Mouse (Mus musculus): ENCODE measurements around the gene Zfp819. TPM values are rescaled to one million over a fixed set of nuclear protein-coding genes. Genes with fewer than 3 reads are reported as not detected.

The Zfp819 gene
- polyA plus RNA-seq (2014; fragmentation: Nextera tagmentation; extraction: Ambion mirVana), result 0.25 and 0.64 TPM in 2 replicates

DNA sequence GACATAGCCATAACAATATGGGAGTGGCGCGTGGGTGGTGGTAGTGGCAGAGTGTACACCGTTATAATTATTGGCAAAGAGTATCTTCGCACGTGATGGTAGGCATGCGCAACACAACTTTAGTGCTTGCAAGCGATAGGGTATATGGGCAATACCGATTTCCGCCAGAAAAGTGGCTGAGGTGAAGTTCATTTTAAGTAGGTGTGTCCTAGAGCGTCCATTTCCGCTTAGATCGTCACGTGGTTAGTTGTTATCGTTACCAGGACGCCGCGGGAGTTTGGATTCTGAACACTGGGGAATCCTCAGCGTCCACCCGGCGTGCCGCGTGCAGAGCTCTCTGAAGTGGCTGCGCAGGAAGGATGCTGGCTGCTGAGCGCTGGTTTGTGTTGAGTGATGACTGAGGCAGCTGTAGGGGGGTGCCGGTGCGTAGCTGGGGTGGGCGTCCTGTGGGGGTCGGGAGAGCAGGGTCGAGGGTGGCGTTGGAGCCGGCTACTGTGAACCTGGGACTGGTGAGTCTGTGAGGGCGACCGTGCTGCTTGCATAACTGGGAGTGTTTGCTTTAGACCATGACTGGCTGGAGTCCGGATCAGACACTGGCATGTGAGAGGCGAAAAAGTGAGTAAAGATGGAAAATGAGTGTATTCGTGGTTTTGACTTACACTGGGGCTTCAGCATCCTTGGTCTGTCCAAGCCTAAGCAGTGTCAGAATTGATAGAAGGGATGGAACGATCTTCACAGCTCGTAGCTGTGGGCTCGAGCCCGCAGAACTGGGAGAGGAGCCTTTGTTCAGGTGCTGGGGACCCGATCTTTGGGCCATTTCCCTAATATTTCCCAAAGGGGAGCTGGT, at the start of gene Zfp819:
TSS of gene Zfp819 (plus strand) at position 274 of the 847 bp plus-strand sequence.
- H3K4me1 ChIP-seq (ENCODE audit: control insufficient read depth, insufficient read depth, low read length), result no peaks in the 10 kb centered on the region
- 19% methylated on average over 41 of the region's 41 CpGs for WGBS
- peak; percentile 77 for ATAC-seq (ENCODE audit: insufficient read depth, low FRiP score, low TSS enrichment)
- H3K4me3 ChIP-seq (ENCODE audit: low read depth, low read length), result peak within 1 kb of the TSS; percentile 37
- peak within 1 kb of the TSS; percentile 70 for H3K4me2 ChIP-seq (ENCODE audit: low read depth)
- DNase-seq (ENCODE audit: low spot score), result peak; percentile 80
- peak within 1 kb of the TSS; percentile 49 for H3K9ac ChIP-seq (ENCODE audit: low read length)
- H3K27me3 ChIP-seq (ENCODE audit: control insufficient read depth, insufficient read depth, low read length), result no peaks in the 10 kb centered on the region
- H3K36me3 ChIP-seq (ENCODE audit: control insufficient read depth, insufficient read depth, low read length), result no peaks in the 10 kb centered on the region
- H3K27ac ChIP-seq (ENCODE audit: low read depth, low read length), result no peak within 1 kb of the TSS
- H3K9me3 ChIP-seq (ENCODE audit: control insufficient read depth, low read length), result no peaks in the 10 kb centered on the region

DNA sequence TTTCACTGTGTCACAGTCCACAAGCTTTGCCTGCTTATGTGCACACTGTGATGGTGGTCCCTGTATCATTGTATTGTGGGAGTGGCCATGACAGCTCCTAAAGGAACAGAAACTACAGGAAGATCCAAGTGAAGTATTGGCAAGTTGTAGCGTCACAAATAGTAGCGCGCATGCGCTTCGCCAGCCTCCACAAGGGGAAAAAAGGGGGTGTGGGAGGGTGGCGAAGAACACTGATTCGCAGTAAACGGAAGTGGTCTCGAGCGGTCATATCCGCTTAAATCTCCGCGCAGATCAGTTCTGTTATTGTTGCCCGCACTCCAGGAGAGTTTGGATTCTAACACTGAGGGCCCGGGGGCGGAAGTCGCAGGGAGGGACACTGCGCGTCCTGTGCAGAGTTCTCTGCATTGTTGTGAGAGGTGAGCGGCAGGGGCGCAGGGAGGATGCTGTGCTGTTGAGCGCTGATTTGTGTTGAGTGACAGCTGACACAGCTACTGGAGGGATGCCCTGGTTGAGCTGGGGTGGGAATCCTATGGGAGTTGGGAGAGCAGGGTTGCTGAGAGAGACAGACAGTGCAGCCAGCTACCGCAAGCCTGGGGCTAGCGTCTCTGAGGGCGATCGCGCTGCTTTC, 44.8 kb upstream of the Zfp819 start, which contains the start of gene Zfp658:
TSS of gene Zfp658 (plus strand) at position 251 of the 628 bp plus-strand sequence.
- under 1% methylated on average over 27 of the region's 27 CpGs for WGBS
- ATAC-seq (ENCODE audit: insufficient read depth, low FRiP score, low TSS enrichment) (peak; percentile 89), DNase-seq (ENCODE audit: low spot score) (peak; percentile 92)
- peak within 1 kb of the TSS; percentile 61 for H3K4me3 ChIP-seq (ENCODE audit: low read depth, low read length)
- no peaks in the 10 kb centered on the region for H3K27me3 ChIP-seq (ENCODE audit: control insufficient read depth, insufficient read depth, low read length)
- H3K4me2 ChIP-seq (ENCODE audit: low read depth), result peak within 1 kb of the TSS; percentile 53
- peak within 1 kb of the TSS; percentile 69 for H3K27ac ChIP-seq (ENCODE audit: low read depth, low read length)
- no peaks in the 10 kb centered on the region for H3K36me3 ChIP-seq (ENCODE audit: control insufficient read depth, insufficient read depth, low read length)
- H3K4me1 ChIP-seq (ENCODE audit: control insufficient read depth, insufficient read depth, low read length), result peaks cover 5% of the 10 kb centered on the region; the same call in 1 of the 2 replicates
- H3K9ac ChIP-seq (ENCODE audit: low read length), result peak within 1 kb of the TSS; percentile 68
- no peaks in the 10 kb centered on the region for H3K9me3 ChIP-seq (ENCODE audit: control insufficient read depth, low read length)

DNA sequence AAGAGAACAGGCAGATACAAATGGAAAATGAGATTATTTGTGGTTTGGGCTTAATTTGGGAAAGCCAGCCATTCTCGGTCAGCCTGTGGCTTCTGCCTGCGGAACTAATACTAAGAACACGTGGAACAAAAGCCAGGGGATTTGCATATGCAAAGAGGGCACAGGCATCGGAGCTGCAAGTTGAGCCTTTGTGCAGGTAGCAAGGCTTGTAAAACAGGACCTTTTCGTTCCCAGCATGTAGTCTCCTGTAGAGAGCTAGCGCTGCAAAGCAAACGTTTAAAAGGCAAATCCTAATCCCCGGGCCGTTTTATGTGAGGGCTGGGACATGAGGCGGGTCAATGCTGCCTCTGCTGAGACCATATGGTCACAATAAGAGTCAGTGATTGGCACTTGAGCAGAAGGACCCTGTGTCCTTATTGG, 44.3 kb upstream of the Zfp819 start:
- WGBS, result 0% methylated on average over 10 of the region's 10 CpGs
- Histone ChIP-seq H3K36me3 (ENCODE audit: control insufficient read depth, insufficient read depth, low read length) (peaks cover 2% of the 10 kb centered on the region; the same call in 1 of the 2 replicates), H3K9ac (ENCODE audit: low read length) (peak overlapping the region; percentile 68), H3K4me3 (ENCODE audit: low read depth, low read length) (peak overlapping the region; percentile 61), H3K27ac (ENCODE audit: low read depth, low read length) (no peak overlapping the region), H3K4me1 (ENCODE audit: control insufficient read depth, insufficient read depth, low read length) (peaks cover 5% of the 10 kb centered on the region; the same call in 1 of the 2 replicates), H3K9me3 (ENCODE audit: control insufficient read depth, low read length) (no peaks in the 10 kb centered on the region), H3K27me3 (ENCODE audit: control insufficient read depth, insufficient read depth, low read length) (no peaks in the 10 kb centered on the region), H3K4me2 (ENCODE audit: low read depth) (peak overlapping the region; percentile 53)
- ATAC-seq (ENCODE audit: insufficient read depth, low FRiP score, low TSS enrichment) (peak; percentile 56), DNase-seq (ENCODE audit: low spot score) (peak; percentile 49)

DNA sequence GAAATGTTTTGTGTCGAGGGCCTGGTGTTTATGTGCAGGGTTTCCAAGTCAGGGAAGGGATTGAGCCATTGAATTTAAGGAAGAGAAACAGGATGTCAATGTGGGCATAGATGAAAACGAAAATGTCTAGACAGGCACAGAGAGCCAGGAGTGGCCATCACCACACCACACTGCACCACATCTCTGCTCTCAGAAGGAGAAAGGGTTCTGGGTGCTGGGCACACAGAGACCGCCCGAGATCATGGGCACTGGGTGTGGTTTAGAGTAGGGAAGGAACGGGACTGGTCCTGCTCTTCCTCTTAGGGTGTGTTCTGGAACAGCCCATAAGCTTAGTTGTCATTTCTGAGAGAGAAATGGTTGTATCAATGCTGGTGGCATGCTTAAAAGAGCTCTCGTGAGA, 43.7 kb upstream of the Zfp819 start:
- Histone ChIP-seq H3K9ac (ENCODE audit: low read length) (peak overlapping the region; percentile 36; the same call in 1 of the 2 replicates), H3K4me1 (ENCODE audit: control insufficient read depth, insufficient read depth, low read length) (peaks cover 5% of the 10 kb centered on the region; the same call in 1 of the 2 replicates), H3K27ac (ENCODE audit: low read depth, low read length) (no peak overlapping the region), H3K9me3 (ENCODE audit: control insufficient read depth, low read length) (no peaks in the 10 kb centered on the region), H3K4me2 (ENCODE audit: low read depth) (peak overlapping the region; percentile 53), H3K27me3 (ENCODE audit: control insufficient read depth, insufficient read depth, low read length) (no peaks in the 10 kb centered on the region), H3K36me3 (ENCODE audit: control insufficient read depth, insufficient read depth, low read length) (peaks cover 4% of the 10 kb centered on the region; the same call in 1 of the 2 replicates), H3K4me3 (ENCODE audit: low read depth, low read length) (peak overlapping the region; percentile 61)
- no peak for ATAC-seq (ENCODE audit: insufficient read depth, low FRiP score, low TSS enrichment)
- DNase-seq (ENCODE audit: low spot score), result no peak
- WGBS, result 57% methylated on average over 6 of the region's 6 CpGs

DNA sequence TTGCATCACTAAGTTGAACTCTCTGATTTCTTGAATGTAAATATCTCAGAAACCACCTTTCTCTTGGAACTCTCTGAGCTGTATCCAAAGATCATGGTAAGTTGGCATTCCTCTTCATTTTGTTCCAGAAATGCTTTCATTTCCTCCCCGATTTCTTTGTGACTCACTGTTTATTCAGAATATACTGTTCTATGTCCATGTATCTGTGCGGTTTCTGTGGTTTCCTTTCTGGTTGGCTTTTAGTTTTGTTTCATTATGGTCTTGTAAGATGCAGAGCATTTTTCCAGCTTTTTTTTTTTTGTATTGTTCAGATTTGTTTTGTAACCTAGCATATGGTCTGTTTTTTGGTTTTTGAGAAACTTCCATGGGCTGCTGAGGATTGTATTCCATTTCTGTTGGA, 35.8 kb upstream of the Zfp819 start:
- Histone ChIP-seq H3K9me3 (ENCODE audit: control insufficient read depth, low read length) (no peaks in the 10 kb centered on the region), H3K27me3 (ENCODE audit: control insufficient read depth, insufficient read depth, low read length) (no peaks in the 10 kb centered on the region), H3K9ac (ENCODE audit: low read length) (no peak overlapping the region), H3K27ac (ENCODE audit: low read depth, low read length) (no peak overlapping the region), H3K4me3 (ENCODE audit: low read depth, low read length) (no peak overlapping the region), H3K4me2 (ENCODE audit: low read depth) (no peak overlapping the region), H3K36me3 (ENCODE audit: control insufficient read depth, insufficient read depth, low read length) (peaks cover 29% of the 10 kb centered on the region), H3K4me1 (ENCODE audit: control insufficient read depth, insufficient read depth, low read length) (no peaks in the 10 kb centered on the region)
- 91% methylated on average over 2 of the region's 2 CpGs for WGBS
- DNase-seq (ENCODE audit: low spot score), result no peak
- ATAC-seq (ENCODE audit: insufficient read depth, low FRiP score, low TSS enrichment), result no peak

DNA sequence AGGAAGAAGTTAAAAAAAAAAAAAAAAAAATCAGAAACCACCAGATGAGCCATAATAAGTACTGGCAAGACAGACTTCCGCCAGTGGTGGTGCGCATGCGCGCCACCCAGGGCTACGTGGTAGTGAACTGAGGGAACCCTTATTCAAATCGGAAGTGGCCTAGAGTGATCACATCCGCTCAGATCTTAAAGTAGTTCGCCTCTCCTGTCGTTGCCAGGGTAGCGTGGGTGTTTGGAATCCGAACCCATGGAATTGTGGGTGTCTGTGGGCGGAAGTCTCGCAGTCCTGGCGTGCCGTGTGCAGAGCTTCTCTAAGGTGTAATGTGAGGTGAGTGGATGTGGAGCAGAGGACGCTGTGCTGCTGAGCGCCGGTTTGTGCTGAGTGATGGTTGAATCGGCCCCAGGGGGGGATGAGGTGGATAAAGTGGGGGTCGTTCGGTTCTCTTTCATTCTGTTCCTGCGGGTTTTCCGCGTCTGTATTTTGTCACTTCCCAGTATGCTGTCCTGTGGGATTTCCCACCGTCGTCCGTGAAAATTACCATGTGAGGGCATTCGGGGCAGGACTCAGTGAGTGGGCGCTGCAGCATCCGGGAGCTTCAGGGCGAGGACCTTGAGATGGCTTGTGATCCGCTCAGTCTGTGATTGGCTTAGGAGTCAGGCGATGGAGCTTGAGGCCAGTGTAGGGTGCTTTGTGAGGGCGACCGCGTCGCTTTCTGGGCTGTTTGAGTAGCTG, 27.4 kb upstream of the Zfp819 start, which contains the start of gene Zfp719:
TSS of gene Zfp719 (plus strand) at position 171 of the 732 bp plus-strand sequence.
- WGBS, result under 1% methylated on average over 37 of the region's 37 CpGs
- peak within 1 kb of the TSS; percentile 55 for H3K4me2 ChIP-seq (ENCODE audit: low read depth)

DNA sequence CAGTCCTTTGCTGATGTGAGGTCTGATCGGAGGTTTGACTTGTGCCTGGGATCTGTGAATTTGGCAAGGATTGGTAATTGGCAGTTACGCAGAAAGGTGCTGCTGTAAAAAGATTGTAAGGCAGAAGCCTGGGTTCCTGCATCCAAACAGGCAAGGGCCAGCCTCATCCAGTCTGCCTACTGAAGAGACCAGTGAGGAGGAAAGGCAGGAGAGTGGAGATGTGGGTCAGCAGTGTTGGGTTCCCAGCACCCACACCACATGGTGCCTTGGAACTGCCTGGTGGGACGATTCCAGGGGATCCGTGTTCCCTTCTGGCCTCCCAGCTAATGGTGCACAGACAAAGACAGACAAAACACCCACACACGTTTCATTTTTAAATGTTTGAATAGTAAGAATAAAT, 26.4 kb upstream of the Zfp819 start:
- Histone ChIP-seq H3K9ac (ENCODE audit: low read length) (peak overlapping the region; percentile 74), H3K27ac (ENCODE audit: low read depth, low read length) (peak overlapping the region; percentile 79; the same call in 1 of the 2 replicates)

More for the DNA sequence above, 27.4 kb upstream of the Zfp819 start, which contains the start of gene Zfp719:
- H3K9me3 ChIP-seq (ENCODE audit: control insufficient read depth, low read length), result no peaks in the 10 kb centered on the region
- H3K9ac ChIP-seq (ENCODE audit: low read length), result peak within 1 kb of the TSS; percentile 74
- H3K27me3 ChIP-seq (ENCODE audit: control insufficient read depth, insufficient read depth, low read length), result no peaks in the 10 kb centered on the region
- H3K36me3 ChIP-seq (ENCODE audit: control insufficient read depth, insufficient read depth, low read length), result peaks cover 5% of the 10 kb centered on the region
- H3K27ac ChIP-seq (ENCODE audit: low read depth, low read length), result peak within 1 kb of the TSS; percentile 79
- DNase-seq (ENCODE audit: low spot score) (peak; percentile 91), ATAC-seq (ENCODE audit: insufficient read depth, low FRiP score, low TSS enrichment) (peak; percentile 97)
- peaks cover 4% of the 10 kb centered on the region for H3K4me1 ChIP-seq (ENCODE audit: control insufficient read depth, insufficient read depth, low read length)
- H3K4me3 ChIP-seq (ENCODE audit: low read depth, low read length), result peak within 1 kb of the TSS; percentile 65

DNA sequence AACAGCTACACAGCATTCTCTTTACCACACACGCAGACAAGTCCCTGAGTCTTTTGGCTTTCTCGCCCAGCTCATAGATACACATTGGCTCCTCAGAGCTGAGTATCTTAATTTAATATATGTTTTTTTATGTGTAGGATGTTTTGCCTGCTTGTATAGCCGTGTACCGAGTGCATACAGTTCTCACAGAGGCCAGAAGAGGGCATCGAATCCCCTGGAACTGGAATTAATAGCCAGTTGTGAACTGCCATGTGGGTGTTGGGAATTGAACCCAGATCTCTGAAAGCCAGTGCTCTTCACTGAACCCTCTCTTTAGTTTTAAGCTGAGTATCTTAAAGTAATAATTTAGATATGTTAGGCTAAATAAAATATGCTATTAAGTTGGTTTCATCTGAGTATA, 22.2 kb upstream of the Zfp819 start:
- peaks cover 4% of the 10 kb centered on the region for H3K4me1 ChIP-seq (ENCODE audit: control insufficient read depth, insufficient read depth, low read length)
- H3K27ac ChIP-seq (ENCODE audit: low read depth, low read length), result no peak overlapping the region
- 92% methylated on average over 5 of the region's 5 CpGs for WGBS
- DNase-seq (ENCODE audit: low spot score) (no peak), ATAC-seq (ENCODE audit: insufficient read depth, low FRiP score, low TSS enrichment) (no peak)
- H3K9me3 ChIP-seq (ENCODE audit: control insufficient read depth, low read length), result no peaks in the 10 kb centered on the region
- H3K4me3 ChIP-seq (ENCODE audit: low read depth, low read length), result no peak overlapping the region
- peaks cover 16% of the 10 kb centered on the region for H3K36me3 ChIP-seq (ENCODE audit: control insufficient read depth, insufficient read depth, low read length)
- H3K27me3 ChIP-seq (ENCODE audit: control insufficient read depth, insufficient read depth, low read length), result no peaks in the 10 kb centered on the region
- no peak overlapping the region for H3K4me2 ChIP-seq (ENCODE audit: low read depth)
- no peak overlapping the region for H3K9ac ChIP-seq (ENCODE audit: low read length)

More for the DNA sequence above, 26.4 kb upstream of the Zfp819 start:
- peaks cover 7% of the 10 kb centered on the region for H3K36me3 ChIP-seq (ENCODE audit: control insufficient read depth, insufficient read depth, low read length)
- H3K4me2 ChIP-seq (ENCODE audit: low read depth), result peak overlapping the region; percentile 55
- ATAC-seq (ENCODE audit: insufficient read depth, low FRiP score, low TSS enrichment) (no peak), DNase-seq (ENCODE audit: low spot score) (peak; percentile 19)
- peak overlapping the region; percentile 65 for H3K4me3 ChIP-seq (ENCODE audit: low read depth, low read length)
- 78% methylated on average over 5 of the region's 5 CpGs for WGBS
- no peaks in the 10 kb centered on the region for H3K9me3 ChIP-seq (ENCODE audit: control insufficient read depth, low read length)
- peaks cover 4% of the 10 kb centered on the region for H3K4me1 ChIP-seq (ENCODE audit: control insufficient read depth, insufficient read depth, low read length)
- H3K27me3 ChIP-seq (ENCODE audit: control insufficient read depth, insufficient read depth, low read length), result no peaks in the 10 kb centered on the region

All from neural tube, embryonic 11.5 days (tissue).